Mouse (Mus musculus): ENCODE results near the gene Nfil3. TPM values are rescaled to one million over a fixed set of nuclear protein-coding genes. Genes with fewer than 3 reads are reported as not detected.

Nfil3 gene
- total RNA-seq, 2 experiments from 2014 or later = 12.5 to 15.1 TPM

- DNase-seq (ENCODE audit: extremely low spot score in 1 of 2, low spot score in 1 of 2) = no peak
Measured at GRCm38 (mm10) chr13:52947545-52947944, 33.3 kb downstream of the Nfil3 start.

- no peak for DNase-seq (ENCODE audit: extremely low spot score in 1 of 2, low spot score in 1 of 2)
Measured at GRCm38 (mm10) chr13:52945769-52946168, 35.1 kb downstream of the Nfil3 start.

- no peak for DNase-seq (ENCODE audit: extremely low spot score in 1 of 2, low spot score in 1 of 2)
Measured at GRCm38 (mm10) chr13:52944116-52944515, 36.8 kb downstream of the Nfil3 start.

GRCm38 (mm10) chr13:52942876-52943388, 37.9 kb downstream of the Nfil3 start:
- DNase-seq (ENCODE audit: extremely low spot score in 1 of 2, low spot score in 1 of 2) = no peak

- no peak for DNase-seq (ENCODE audit: extremely low spot score in 1 of 2, low spot score in 1 of 2)
Measured at GRCm38 (mm10) chr13:52940956-52941355, 39.9 kb downstream of the Nfil3 start.

- DNase-seq (ENCODE audit: extremely low spot score in 1 of 2, low spot score in 1 of 2) = no peak
Measured at GRCm38 (mm10) chr13:52930582-52930981, 50.3 kb downstream of the Nfil3 start.

GRCm38 (mm10) chr13:52929209-52930171, 51.4 kb downstream of the Nfil3 start, which contains the start of gene Auh:
Gene Auh, minus strand, starts transcription at chr13:52929681.
- peak; percentile 68 to 70 for DNase-seq (ENCODE audit: extremely low spot score in 1 of 2, low spot score in 1 of 2)

- peak in 1 of 2 experiments; percentile 14 for DNase-seq (ENCODE audit: extremely low spot score in 1 of 2, low spot score in 1 of 2)
Measured at GRCm38 (mm10) chr13:52928392-52928791, 52.5 kb downstream of the Nfil3 start.

- no peak for DNase-seq (ENCODE audit: extremely low spot score in 1 of 2, low spot score in 1 of 2)
Measured at GRCm38 (mm10) chr13:52924457-52924856, 56.4 kb downstream of the Nfil3 start.

GRCm38 (mm10) chr13:52921966-52922365, 58.9 kb downstream of the Nfil3 start:
- DNase-seq (ENCODE audit: extremely low spot score in 1 of 2, low spot score in 1 of 2) = no peak

GRCm38 (mm10) chr13:52921065-52921825, 59.6 kb downstream of the Nfil3 start:
- no peak for DNase-seq (ENCODE audit: extremely low spot score in 1 of 2, low spot score in 1 of 2)

- DNase-seq (ENCODE audit: extremely low spot score in 1 of 2, low spot score in 1 of 2) = no peak
Measured at GRCm38 (mm10) chr13:52919790-52920352, 61.0 kb downstream of the Nfil3 start.

- no peak for DNase-seq (ENCODE audit: extremely low spot score in 1 of 2, low spot score in 1 of 2)
Measured at GRCm38 (mm10) chr13:52918333-52918732, 62.5 kb downstream of the Nfil3 start.

Other genes with a start within 250 kb of the Nfil3 start
- 100 to 1,000 TPM; 104 to 110 TPM for gene Auh, start 51.4 kb downstream of the Nfil3 start, total RNA-seq (2021)